Mouse (Mus musculus) MEL (cell line): ENCODE results near the gene Clcn3. TPM values are rescaled to one million over a fixed set of nuclear protein-coding genes. Genes with fewer than 3 reads are reported as not detected.

ENCODE experiments used
- DNase-seq: peaks from one replicate; pipeline ENCODE4 v3.0.0; 2011; ENCODE audit warnings: low read depth, low spot score
- H3K27ac ChIP-seq: 2 replicates; pipeline ENCODE4 v1.5.1; 2012; ENCODE audit warnings: low read depth, mild to moderate bottlenecking, control low read depth, low read length, moderate library complexity; ENCODE audit not compliant: control insufficient read depth
- H3K27me3 ChIP-seq, 2 experiments: fragments of 150-350 bp in 1 of 2; sonication (generic) in 1 of 2; 2 replicates each; pipeline ENCODE4 v1.6.1; 2012; ENCODE audit warnings: low read length in 2 of 2, mild to moderate bottlenecking in 2 of 2, improper control_type of control experiment in 1 of 2, moderate library complexity in 1 of 2; ENCODE audit not compliant: insufficient read depth in 2 of 2, control insufficient read depth in 1 of 2
- H3K36me3 ChIP-seq, 2 experiments: 2 replicates each; pipeline ENCODE4 v1.6.1; 2012 to 2014; ENCODE audit warnings: low read length in 2 of 2, improper control_type of control experiment in 1 of 2, inconsistent platforms in 1 of 2, mild to moderate bottlenecking in 1 of 2; ENCODE audit not compliant: insufficient read depth in 2 of 2, control insufficient read depth in 1 of 2
- H3K4me1 ChIP-seq, 2 experiments: fragments of 150-350 bp in 1 of 2; sonication (generic) in 1 of 2; 2 replicates each; pipeline ENCODE4 v1.6.1; 2012; ENCODE audit warnings: low read length in 2 of 2, improper control_type of control experiment in 1 of 2, mild to moderate bottlenecking in 1 of 2; ENCODE audit not compliant: insufficient read depth in 2 of 2, control insufficient read depth in 1 of 2
- H3K4me3 ChIP-seq, 2 experiments: fragments of 150-350 bp in 1 of 2; sonication (generic) in 1 of 2; 2 replicates each; pipeline ENCODE4 v1.5.1; 2012; ENCODE audit warnings: low read depth in 2 of 2, low read length in 2 of 2, mild to moderate bottlenecking in 2 of 2, moderate library complexity in 2 of 2, control low read depth in 1 of 2, improper control_type of control experiment in 1 of 2; ENCODE audit not compliant: control insufficient read depth in 1 of 2, insufficient read depth in 1 of 2
- H3K79me2 ChIP-seq: 2 replicates; pipeline ENCODE4 v1.6.1; 2012; ENCODE audit warnings: mild to moderate bottlenecking, low read length, moderate library complexity; ENCODE audit not compliant: control insufficient read depth, poor library complexity, insufficient read depth
- H3K9ac ChIP-seq: 2 replicates; pipeline ENCODE4 v1.6.1; 2012; ENCODE audit warnings: low read depth, mild to moderate bottlenecking, control low read depth, low read length, moderate library complexity; ENCODE audit not compliant: control insufficient read depth, poor library complexity, severe bottlenecking
- H3K9me3 ChIP-seq: fragments of 150-350 bp; sonication (generic); replicated peaks from 2 replicates; pipeline ENCODE4 v1.6.1; 2012; ENCODE audit warnings: mild to moderate bottlenecking, low read length, improper control_type of control experiment, moderate library complexity; ENCODE audit not compliant: insufficient read depth
- CTCF ChIP-seq, 3 experiments: IDR thresholded peaks in 2 of 3; conservative IDR thresholded peaks in 1 of 3; 2 replicates each; pipeline ENCODE4 v1.5.1; 2011 to 2012; ENCODE audit warnings: low read length in 3 of 3, low read depth in 2 of 3, mild to moderate bottlenecking in 2 of 3, improper control_type of control experiment in 1 of 3, inconsistent platforms in 1 of 3, mixed read lengths in 1 of 3, moderate library complexity in 1 of 3; ENCODE audit not compliant: control insufficient read depth in 1 of 3, insufficient read depth in 1 of 3, poor library complexity in 1 of 3, severe bottlenecking in 1 of 3
- ETS1 ChIP-seq: IDR thresholded peaks from 2 replicates; pipeline ENCODE4 v1.6.1; 2012; ENCODE audit warnings: low read depth, mild to moderate bottlenecking, inconsistent platforms, low read length, improper control_type of control experiment, moderate library complexity
- ZC3H11A ChIP-seq: IDR thresholded peaks from 2 replicates; pipeline ENCODE4 v1.6.1; 2012; ENCODE audit warnings: low read depth, mild to moderate bottlenecking, inconsistent platforms, low read length, improper control_type of control experiment
- ZMIZ1 ChIP-seq: IDR thresholded peaks from 2 replicates; pipeline ENCODE4 v1.6.1; 2012; ENCODE audit warnings: low read depth, mild to moderate bottlenecking, inconsistent platforms, low read length, improper control_type of control experiment, moderate library complexity
- polyA plus RNA-seq, 2 experiments: library from polyadenylated mRNA; stranded (reverse) in 1 of 2; unstranded in 1 of 2; fragments of >175 nt in 1 of 2; fragments of >200 nt in 1 of 2; gene quantifications; 2 replicates each; pipeline versions ENCODE4 v1.2.1 to v1.2.4; 2012; ENCODE audit warnings: low replicate concordance in 2 of 2, low read depth in 1 of 2; ENCODE audit not compliant: insufficient read length in 2 of 2, insufficient read depth in 1 of 2, missing spikeins in 1 of 2
- total RNA-seq: library from RNA; depleted of rRNA; stranded (reverse); fragments of 300-350 nt; gene quantifications from 2 replicates; pipeline ENCODE4 v1.2.3, GENCODE M21; 2012; rRNA removed

Gene Clcn3
- total and polyA plus RNA-seq, 3 experiments, result 28.8 to 65.6 (median 33.0) TPM

DNA sequence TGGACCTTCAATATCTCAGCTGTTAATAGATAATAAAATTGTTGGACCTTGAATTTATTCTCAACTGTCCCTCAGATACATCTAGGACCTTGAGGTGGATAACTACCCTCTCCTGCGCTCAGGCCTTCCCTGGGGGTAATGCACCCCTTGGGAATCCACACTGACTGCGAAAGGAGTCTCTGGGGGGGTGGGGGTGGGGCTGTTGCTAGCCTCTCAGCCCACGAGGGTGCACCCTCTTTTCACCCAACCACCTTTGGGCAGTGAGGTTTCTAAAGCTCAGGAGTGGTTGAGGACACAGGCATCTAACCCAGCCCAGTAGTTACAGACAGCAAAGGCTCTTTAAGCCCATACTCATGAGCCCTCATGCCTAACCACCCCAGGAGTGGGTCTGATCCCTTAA is 122.4 kb downstream of the Clcn3 start:
- TF ChIP-seq ZC3H11A, result no peak
- TF ChIP-seq CTCF (IDR thresholded peaks at IDR 0.05 in 2 of 3, conservative IDR thresholded peaks at IDR 0.05 in 1 of 3; ENCODE audit: control insufficient read depth in 1 of 3, insufficient read depth in 1 of 3, low read depth in 2 of 3, low read length in 3 of 3, poor library complexity in 1 of 3, severe bottlenecking in 1 of 3), result no peak
- TF ChIP-seq ETS1, result no peak
- no peak for TF ChIP-seq ZMIZ1
- Histone ChIP-seq H3K4me1 (peaks cover 0 to 9% of the 10 kb centered on the region in 2 experiments; a peak in 2 of 4 replicates), H3K27me3 (no peaks in the 10 kb centered on the region; a peak in 1 of 4 replicates), H3K79me2 (no peaks in the 10 kb centered on the region), H3K4me3 (no peak overlapping the region), H3K27ac (no peak overlapping the region), H3K9ac (no peak overlapping the region), H3K36me3 (peaks cover 0 to 12% of the 10 kb centered on the region in 2 experiments; a peak in 2 of 4 replicates), H3K9me3 (no peaks in the 10 kb centered on the region)
- DNase-seq, result no peak

Other genes with a start within 250 kb of the Clcn3 start
- gene Hpf1, start 92.9 kb downstream of the Clcn3 start, total RNA-seq, result 73.2 and 74.4 TPM in 2 replicates
- 10 to 100 TPM in 1 of 2 experiments, not detected in 1; 83.5 TPM for gene Hpf1, start 92.9 kb downstream of the Clcn3 start, polyA plus RNA-seq
- gene Nek1, start 9.9 kb upstream of the Clcn3 start, total RNA-seq, result 8.9 and 11.5 TPM in 2 replicates
- 10 to 100 TPM; 15.6 to 35.3 TPM for gene Nek1, start 9.9 kb upstream of the Clcn3 start, polyA plus RNA-seq
- gene Sh3rf1, start 240.6 kb upstream of the Clcn3 start, total RNA-seq, result 1.5 and 1.8 TPM in 2 replicates
- gene Sh3rf1, start 240.6 kb upstream of the Clcn3 start, polyA plus RNA-seq, result 1 to 10 TPM in 1 of 2 experiments, not detected in 1; 5.9 TPM